Mouse (Mus musculus): ENCODE measurements around the gene Nploc4. TPM values are rescaled to one million over a fixed set of nuclear protein-coding genes. Genes with fewer than 3 reads are reported as not detected.

The Nploc4 gene
- polyA plus RNA-seq, 1 experiment from 2014 or later = 45.4 TPM

DNA sequence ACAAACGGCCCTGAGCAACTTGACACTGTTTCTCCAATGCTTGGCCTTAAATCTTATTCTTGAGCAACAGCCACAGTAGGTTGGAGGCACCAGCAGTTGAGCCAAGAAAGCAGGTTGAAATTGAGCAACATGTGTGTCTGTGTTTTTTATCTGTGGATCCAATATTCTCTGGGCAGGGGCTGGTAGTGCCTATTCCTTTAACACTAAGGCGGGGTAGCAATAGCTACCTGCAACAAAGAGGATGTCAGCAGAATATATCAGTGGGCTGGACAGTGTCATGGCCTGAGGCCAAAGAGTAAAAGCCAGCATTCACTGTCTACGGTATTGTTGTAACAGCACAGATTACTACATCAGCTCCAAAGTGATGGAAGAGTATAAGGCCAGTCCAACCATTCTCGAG, 41.8 kb downstream of the Nploc4 start:
- ATAC-seq (ENCODE audit: low FRiP score, low TSS enrichment) = no peak
- no peak overlapping the region for H3K4me3 ChIP-seq (ENCODE audit: low read length)
- H3K9ac ChIP-seq (ENCODE audit: low read depth, low read length) = no peak overlapping the region
- H3K4me2 ChIP-seq (replicated peaks; ENCODE audit: low read depth, low read length) = no peak overlapping the region
- H3K4me1 ChIP-seq (ENCODE audit: control insufficient read depth, insufficient read depth, low read length) = no peaks in the 10 kb centered on the region
- H3K27ac ChIP-seq (ENCODE audit: low read depth, low read length) = no peak overlapping the region
- WGBS = 70% methylated on average over 4 of the region's 4 CpGs
- peaks cover 74% of the 10 kb centered on the region for H3K36me3 ChIP-seq (ENCODE audit: control insufficient read depth, insufficient read depth, low read length)
- H3K9me3 ChIP-seq (ENCODE audit: control insufficient read depth, low read length) = no peaks in the 10 kb centered on the region
- no peaks in the 10 kb centered on the region for H3K27me3 ChIP-seq (ENCODE audit: control insufficient read depth, insufficient read depth, low read length)

- WGBS = 93% methylated on average over 9 of the region's 9 CpGs
- Histone ChIP-seq H3K27me3 (ENCODE audit: control insufficient read depth, insufficient read depth, low read length) (no peaks in the 10 kb centered on the region), H3K36me3 (ENCODE audit: control insufficient read depth, insufficient read depth, low read length) (peaks cover 62% of the 10 kb centered on the region), H3K4me2 (replicated peaks; ENCODE audit: low read depth, low read length) (no peak overlapping the region), H3K27ac (ENCODE audit: low read depth, low read length) (no peak overlapping the region), H3K4me3 (ENCODE audit: low read length) (no peak overlapping the region), H3K9me3 (ENCODE audit: control insufficient read depth, low read length) (no peaks in the 10 kb centered on the region), H3K4me1 (ENCODE audit: control insufficient read depth, insufficient read depth, low read length) (no peaks in the 10 kb centered on the region), H3K9ac (ENCODE audit: low read depth, low read length) (no peak overlapping the region)
- ATAC-seq (ENCODE audit: low FRiP score, low TSS enrichment) = no peak
Observed at GRCm38 (mm10) chr11:120388580-120388979, 48.9 kb downstream of the Nploc4 start.

DNA sequence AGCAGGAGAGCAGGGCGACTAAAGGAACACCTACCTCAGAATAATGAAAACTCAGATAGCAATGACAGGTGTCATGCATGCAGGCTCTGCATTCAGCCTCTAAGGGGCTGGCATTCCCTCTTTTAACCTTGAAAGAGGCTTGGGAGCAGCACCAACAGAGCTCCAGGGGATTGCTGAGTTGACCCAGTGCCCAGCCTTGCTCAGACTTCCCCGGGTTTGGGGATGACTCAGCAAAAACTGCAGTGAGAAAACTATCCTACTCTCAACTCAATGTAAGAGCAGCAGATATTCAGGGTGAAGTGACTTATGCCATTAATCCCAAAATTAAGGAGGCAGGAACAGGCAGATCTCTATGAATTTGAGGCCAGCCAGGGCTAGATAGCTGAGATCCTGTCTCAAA, 50.4 kb downstream of the Nploc4 start:
- Histone ChIP-seq H3K4me3 (ENCODE audit: low read length) (no peak overlapping the region), H3K27me3 (ENCODE audit: control insufficient read depth, insufficient read depth, low read length) (no peaks in the 10 kb centered on the region), H3K4me2 (replicated peaks; ENCODE audit: low read depth, low read length) (no peak overlapping the region), H3K9me3 (ENCODE audit: control insufficient read depth, low read length) (no peaks in the 10 kb centered on the region), H3K27ac (ENCODE audit: low read depth, low read length) (no peak overlapping the region), H3K36me3 (ENCODE audit: control insufficient read depth, insufficient read depth, low read length) (peaks cover 63% of the 10 kb centered on the region), H3K9ac (ENCODE audit: low read depth, low read length) (no peak overlapping the region), H3K4me1 (ENCODE audit: control insufficient read depth, insufficient read depth, low read length) (no peaks in the 10 kb centered on the region)
- ATAC-seq (ENCODE audit: low FRiP score, low TSS enrichment) = no peak
- 68% methylated on average over 2 of the region's 2 CpGs for WGBS

GRCm38 (mm10) chr11:120386632-120387031, 50.9 kb downstream of the Nploc4 start:
- peaks cover 66% of the 10 kb centered on the region for H3K36me3 ChIP-seq (ENCODE audit: control insufficient read depth, insufficient read depth, low read length)
- ATAC-seq (ENCODE audit: low FRiP score, low TSS enrichment) = no peak
- H3K27me3 ChIP-seq (ENCODE audit: control insufficient read depth, insufficient read depth, low read length) = no peaks in the 10 kb centered on the region
- H3K9me3 ChIP-seq (ENCODE audit: control insufficient read depth, low read length) = no peaks in the 10 kb centered on the region
- H3K27ac ChIP-seq (ENCODE audit: low read depth, low read length) = no peak overlapping the region
- WGBS = 95% methylated on average over 6 of the region's 6 CpGs
- no peak overlapping the region for H3K9ac ChIP-seq (ENCODE audit: low read depth, low read length)
- no peaks in the 10 kb centered on the region for H3K4me1 ChIP-seq (ENCODE audit: control insufficient read depth, insufficient read depth, low read length)
- no peak overlapping the region for H3K4me3 ChIP-seq (ENCODE audit: low read length)
- H3K4me2 ChIP-seq (replicated peaks; ENCODE audit: low read depth, low read length) = no peak overlapping the region

DNA sequence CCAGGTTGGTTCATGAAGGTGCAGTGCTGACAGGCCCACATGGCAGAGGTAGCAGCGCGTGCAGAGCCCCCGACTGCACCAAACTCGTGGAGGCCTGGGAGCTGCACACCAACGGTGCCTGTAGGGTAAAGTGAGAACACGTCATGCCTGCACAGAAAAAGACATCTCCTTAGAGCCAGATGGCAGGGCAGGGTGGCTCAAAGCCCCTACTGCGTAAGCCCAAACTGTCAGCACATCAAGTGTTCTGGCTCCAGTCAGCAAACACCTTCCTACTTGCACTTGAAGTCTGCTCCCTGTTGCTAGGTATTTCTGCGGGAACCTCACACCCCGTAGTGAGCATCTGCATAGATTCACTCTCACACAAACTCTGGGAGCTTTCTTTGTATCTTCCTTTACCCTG, 55.0 kb downstream of the Nploc4 start:
- Histone ChIP-seq H3K36me3 (ENCODE audit: control insufficient read depth, insufficient read depth, low read length) (peaks cover 71% of the 10 kb centered on the region), H3K9ac (ENCODE audit: low read depth, low read length) (no peak overlapping the region), H3K27me3 (ENCODE audit: control insufficient read depth, insufficient read depth, low read length) (no peaks in the 10 kb centered on the region), H3K4me3 (ENCODE audit: low read length) (no peak overlapping the region), H3K4me2 (replicated peaks; ENCODE audit: low read depth, low read length) (no peak overlapping the region), H3K9me3 (ENCODE audit: control insufficient read depth, low read length) (no peaks in the 10 kb centered on the region), H3K27ac (ENCODE audit: low read depth, low read length) (no peak overlapping the region), H3K4me1 (ENCODE audit: control insufficient read depth, insufficient read depth, low read length) (peaks cover 4% of the 10 kb centered on the region)
- 91% methylated on average over 9 of the region's 9 CpGs for WGBS
- ATAC-seq (ENCODE audit: low FRiP score, low TSS enrichment) = no peak

GRCm38 (mm10) chr11:120381157-120381556, 56.4 kb downstream of the Nploc4 start:
- no peak for ATAC-seq (ENCODE audit: low FRiP score, low TSS enrichment)
- Histone ChIP-seq H3K4me3 (ENCODE audit: low read length) (no peak overlapping the region), H3K36me3 (ENCODE audit: control insufficient read depth, insufficient read depth, low read length) (peaks cover 71% of the 10 kb centered on the region), H3K4me2 (replicated peaks; ENCODE audit: low read depth, low read length) (no peak overlapping the region), H3K9ac (ENCODE audit: low read depth, low read length) (no peak overlapping the region), H3K27me3 (ENCODE audit: control insufficient read depth, insufficient read depth, low read length) (no peaks in the 10 kb centered on the region), H3K9me3 (ENCODE audit: control insufficient read depth, low read length) (no peaks in the 10 kb centered on the region), H3K4me1 (ENCODE audit: control insufficient read depth, insufficient read depth, low read length) (peaks cover 9% of the 10 kb centered on the region), H3K27ac (ENCODE audit: low read depth, low read length) (no peak overlapping the region)
- WGBS = 89% methylated on average over 4 of the region's 4 CpGs

DNA sequence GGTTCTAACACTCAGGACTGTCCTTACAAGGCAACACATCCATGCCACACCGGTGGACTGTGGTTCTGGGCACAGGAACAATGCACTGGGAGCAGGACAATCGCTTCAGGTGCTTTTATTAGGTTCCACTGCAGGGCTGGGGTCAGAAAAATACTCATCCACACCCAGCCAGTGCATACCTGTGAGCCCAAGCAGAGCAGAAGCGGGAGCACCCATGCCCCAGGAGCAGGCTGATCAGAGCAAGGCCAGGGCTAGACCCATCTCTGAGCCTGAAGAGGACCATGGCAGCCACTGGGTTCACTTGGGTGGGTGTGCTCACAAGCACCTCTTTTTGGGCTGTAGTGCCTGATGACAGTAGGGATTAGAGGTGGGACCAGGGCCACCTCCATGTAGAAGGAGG, 57.2 kb downstream of the Nploc4 start:
- Histone ChIP-seq H3K36me3 (ENCODE audit: control insufficient read depth, insufficient read depth, low read length) (peaks cover 71% of the 10 kb centered on the region), H3K9me3 (ENCODE audit: control insufficient read depth, low read length) (no peaks in the 10 kb centered on the region), H3K27me3 (ENCODE audit: control insufficient read depth, insufficient read depth, low read length) (no peaks in the 10 kb centered on the region), H3K4me1 (ENCODE audit: control insufficient read depth, insufficient read depth, low read length) (peaks cover 9% of the 10 kb centered on the region), H3K4me2 (replicated peaks; ENCODE audit: low read depth, low read length) (no peak overlapping the region), H3K4me3 (ENCODE audit: low read length) (no peak overlapping the region), H3K9ac (ENCODE audit: low read depth, low read length) (no peak overlapping the region), H3K27ac (ENCODE audit: low read depth, low read length) (no peak overlapping the region)
- ATAC-seq (ENCODE audit: low FRiP score, low TSS enrichment) = no peak
- WGBS = 95% methylated on average over 3 of the region's 3 CpGs

GRCm38 (mm10) chr11:120378611-120379540, 58.6 kb downstream of the Nploc4 start, which contains the start of gene Faap100:
Faap100 (minus strand) TSS chr11:120378764.
- 8% methylated on average over 39 of the region's 54 CpGs for WGBS
- ATAC-seq (ENCODE audit: low FRiP score, low TSS enrichment) = peak; percentile 91
- Histone ChIP-seq H3K4me1 (ENCODE audit: control insufficient read depth, insufficient read depth, low read length) (peaks cover 9% of the 10 kb centered on the region), H3K9me3 (ENCODE audit: control insufficient read depth, low read length) (no peaks in the 10 kb centered on the region), H3K9ac (ENCODE audit: low read depth, low read length) (peak within 1 kb of the TSS; percentile 80), H3K36me3 (ENCODE audit: control insufficient read depth, insufficient read depth, low read length) (peaks cover 74% of the 10 kb centered on the region), H3K27me3 (ENCODE audit: control insufficient read depth, insufficient read depth, low read length) (no peaks in the 10 kb centered on the region), H3K4me2 (replicated peaks; ENCODE audit: low read depth, low read length) (peak within 1 kb of the TSS; percentile 87), H3K27ac (ENCODE audit: low read depth, low read length) (peak within 1 kb of the TSS; percentile 56), H3K4me3 (ENCODE audit: low read length) (peak within 1 kb of the TSS; percentile 89)

DNA sequence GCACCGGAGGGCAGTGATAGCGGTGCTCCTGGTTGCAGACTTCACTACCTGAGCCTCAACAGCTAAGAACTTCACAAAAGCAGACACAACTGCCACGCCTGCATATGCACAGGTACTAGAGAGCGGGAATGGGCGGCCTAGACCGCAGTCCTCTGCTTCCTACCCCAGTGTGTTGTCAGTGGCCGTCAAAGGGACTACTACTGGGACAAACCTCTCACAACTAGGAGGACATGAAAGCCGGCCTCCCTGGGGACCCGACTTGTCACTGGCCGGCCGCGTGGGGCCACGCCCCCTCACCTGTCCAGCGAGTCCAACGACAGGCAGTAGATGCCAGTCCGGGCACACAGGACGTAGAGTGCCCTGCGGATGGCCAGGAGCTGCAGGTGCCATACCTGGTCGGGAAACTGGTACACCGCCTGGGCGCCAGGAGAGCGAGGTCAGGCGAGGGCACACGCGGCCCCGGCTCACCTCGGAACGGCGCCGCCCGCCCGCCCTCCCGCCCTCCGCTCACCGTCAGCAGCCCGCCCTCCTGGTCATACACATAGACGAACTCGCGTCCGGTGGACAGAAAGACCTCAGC, 59.4 kb downstream of the Nploc4 start:
- peaks cover 74% of the 10 kb centered on the region for H3K36me3 ChIP-seq (ENCODE audit: control insufficient read depth, insufficient read depth, low read length)
- ATAC-seq (ENCODE audit: low FRiP score, low TSS enrichment) = peak; percentile 53

More for the DNA sequence above, 59.4 kb downstream of the Nploc4 start:
- H3K4me3 ChIP-seq (ENCODE audit: low read length) = peak overlapping the region; percentile 89
- H3K4me2 ChIP-seq (replicated peaks; ENCODE audit: low read depth, low read length) = peak overlapping the region; percentile 87
- peak overlapping the region; percentile 80 for H3K9ac ChIP-seq (ENCODE audit: low read depth, low read length)
- no peaks in the 10 kb centered on the region for H3K27me3 ChIP-seq (ENCODE audit: control insufficient read depth, insufficient read depth, low read length)
- H3K27ac ChIP-seq (ENCODE audit: low read depth, low read length) = peak overlapping the region; percentile 56; the same call in 1 of the 2 replicates
- no peaks in the 10 kb centered on the region for H3K9me3 ChIP-seq (ENCODE audit: control insufficient read depth, low read length)
- H3K4me1 ChIP-seq (ENCODE audit: control insufficient read depth, insufficient read depth, low read length) = peaks cover 9% of the 10 kb centered on the region
- WGBS = 4% methylated on average over 40 of the region's 40 CpGs
